Mouse (Mus musculus) myocyte (in vitro differentiated cells): ENCODE measurements around the gene Mtmr4.

ENCODE experiments used
- MAX ChIP-seq: IDR thresholded peaks from one replicate; pipeline ENCODE4 v1.6.1; 2011; ENCODE audit warnings: low read depth, mild to moderate bottlenecking, control low read depth
- MYOD1 ChIP-seq, 3 experiments: IDR thresholded peaks; one replicate each; pipeline ENCODE4 v1.6.1; 2011; ENCODE audit warnings: control low read depth in 2 of 3, low read depth in 2 of 3, mild to moderate bottlenecking in 2 of 3, moderate library complexity in 1 of 3; ENCODE audit not compliant: insufficient read length in 2 of 3, control insufficient read depth in 1 of 3
- MYOG ChIP-seq, 3 experiments: IDR thresholded peaks; one replicate each; pipeline ENCODE4 v1.6.1; 2011; ENCODE audit warnings: control low read depth in 2 of 3, low read depth in 2 of 3, mild to moderate bottlenecking in 2 of 3; ENCODE audit not compliant: insufficient read length in 2 of 3, control insufficient read depth in 1 of 3, insufficient read depth in 1 of 3
- POLR2A ChIP-seq: IDR thresholded peaks from one replicate; pipeline ENCODE4 v1.6.1; 2011; ENCODE audit warnings: low read depth, mild to moderate bottlenecking, control low read depth, moderate library complexity; ENCODE audit not compliant: insufficient read length
- POLR2AphosphoS2 ChIP-seq: IDR thresholded peaks from one replicate; pipeline ENCODE4 v1.6.1; 2011; ENCODE audit warnings: low read depth, control low read depth; ENCODE audit not compliant: insufficient read length
- TCF12 ChIP-seq: IDR thresholded peaks from one replicate; pipeline ENCODE4 v1.6.1; 2011; ENCODE audit warnings: mild to moderate bottlenecking, control low read depth; ENCODE audit not compliant: poor library complexity, insufficient read depth, severe bottlenecking
- USF1 ChIP-seq: IDR thresholded peaks from one replicate; pipeline ENCODE4 v1.6.1; 2011; ENCODE audit warnings: low read depth, mild to moderate bottlenecking, control low read depth, moderate library complexity

- TF ChIP-seq POLR2A (no peak), MAX (no peak), MYOG (IDR thresholded peaks at IDR 0.05; ENCODE audit: control insufficient read depth in 1 of 3, insufficient read depth in 1 of 3, insufficient read length in 2 of 3, low read depth in 2 of 3) (no peak), POLR2AphosphoS2 (no peak), MYOD1 (IDR thresholded peaks at IDR 0.05; ENCODE audit: control insufficient read depth in 1 of 3, insufficient read length in 2 of 3, low read depth in 2 of 3) (no peak), USF1 (no peak), TCF12 (no peak)
These were observed 23.6 kb downstream of the Mtmr4 start for GRCm38 (mm10) chr11:87615551-87615950.
